Mouse (Mus musculus) kidney, embryonic 14.5 days (tissue): ENCODE results near the gene Slc28a1. TPM values are rescaled to one million over a fixed set of nuclear protein-coding genes. Genes with fewer than 3 reads are reported as not detected.

Source experiments
- ATAC-seq: fragments of 200-750 bp; cut with Nextera tagmentation; 2 replicates; pipeline ENCODE4 v1.8.0; 2017; ENCODE audit warnings: moderate number of reproducible peaks, mild to moderate bottlenecking, moderate TSS enrichment, moderate library complexity; ENCODE audit not compliant: low FRiP score, low TSS enrichment
- H3K27ac ChIP-seq: fragments of 300-500 bp; sonication (generic); 2 replicates; pipeline ENCODE4 v1.5.1; 2014; ENCODE audit warnings: low read depth, mild to moderate bottlenecking, low read length, moderate library complexity, mixed read lengths
- H3K27me3 ChIP-seq: fragments of 300-500 bp; sonication (generic); 2 replicates; pipeline ENCODE4 v1.6.1; 2014; ENCODE audit warnings: mild to moderate bottlenecking, low read length; ENCODE audit not compliant: control insufficient read depth, insufficient read depth
- H3K36me3 ChIP-seq: fragments of 300-500 bp; sonication (generic); 2 replicates; pipeline ENCODE4 v1.6.1; 2014; ENCODE audit warnings: low read length, mixed read lengths; ENCODE audit not compliant: control insufficient read depth, insufficient read depth
- H3K4me1 ChIP-seq: fragments of 300-500 bp; sonication (generic); 2 replicates; pipeline ENCODE4 v1.6.1; 2014; ENCODE audit warnings: low read length, mixed read lengths; ENCODE audit not compliant: control insufficient read depth, insufficient read depth
- H3K4me2 ChIP-seq: fragments of 300-500 bp; sonication (generic); replicated peaks from 2 replicates; pipeline ENCODE4 v1.6.1; 2014; ENCODE audit warnings: low read depth, mild to moderate bottlenecking, low read length
- H3K4me3 ChIP-seq: fragments of 300-500 bp; sonication (generic); 2 replicates; pipeline ENCODE4 v1.5.1; 2014; ENCODE audit warnings: mild to moderate bottlenecking, low read length
- H3K9ac ChIP-seq: fragments of 300-500 bp; sonication (generic); 2 replicates; pipeline ENCODE4 v1.6.1; 2014; ENCODE audit warnings: low read depth, mild to moderate bottlenecking, low read length, moderate library complexity
- H3K9me3 ChIP-seq: fragments of 300-500 bp; sonication (generic); 2 replicates; pipeline ENCODE4 v1.6.1; 2016; ENCODE audit warnings: low read length; ENCODE audit not compliant: control insufficient read depth
- WGBS: fragments of 180-500 bp; shearing (Covaris S2); extraction: QIAGEN DNeasy Blood & Tissue Kit; methylation state at CpG from one replicate; pipeline ENCODE4 v1.1.7; 2014; 5-methylcytosine and 5-hydroxymethylcytosine counted together
- polyA plus RNA-seq: library from polyadenylated mRNA; unstranded; fragments of >200 nt; fragmentation: Nextera tagmentation; extraction: Ambion mirVana; gene quantifications from 2 replicates; pipeline ENCODE4 v1.2.1, GENCODE M21; 2014

The Slc28a1 gene
- polyA plus RNA-seq, 1 experiment from 2014 or later, result 0.41 TPM

GRCm38 (mm10) chr7:81215950-81216349 lies 101.4 kb downstream of the Slc28a1 start:
- WGBS, result 91% methylated on average over 1 of the region's 1 CpGs

GRCm38 (mm10) chr7:81219321-81219720 lies 104.7 kb downstream of the Slc28a1 start:
- no peak for ATAC-seq
- Histone ChIP-seq H3K4me3 (no peak overlapping the region), H3K9me3 (no peaks in the 10 kb centered on the region), H3K27ac (no peak overlapping the region), H3K4me1 (no peaks in the 10 kb centered on the region), H3K4me2 (no peak overlapping the region), H3K9ac (no peak overlapping the region), H3K36me3 (no peaks in the 10 kb centered on the region), H3K27me3 (peaks cover 1% of the 10 kb centered on the region; the same call in 1 of the 2 replicates)
- 46% methylated on average over 7 of the region's 7 CpGs for WGBS

More at GRCm38 (mm10) chr7:81215950-81216349, 101.4 kb downstream of the Slc28a1 start:
- Histone ChIP-seq H3K9ac (no peak overlapping the region), H3K27me3 (peaks cover 26% of the 10 kb centered on the region), H3K4me2 (no peak overlapping the region), H3K27ac (no peak overlapping the region), H3K9me3 (no peaks in the 10 kb centered on the region), H3K4me1 (peaks cover 11% of the 10 kb centered on the region; the same call in 1 of the 2 replicates), H3K4me3 (no peak overlapping the region), H3K36me3 (no peaks in the 10 kb centered on the region)
- ATAC-seq, result no peak

Other genes starting within 250 kb of the Slc28a1 start
- 32.7 and 38.1 TPM in 2 replicates for gene Wdr73, start 213.5 kb upstream of the Slc28a1 start, polyA plus RNA-seq
- gene Nmb, start 209.7 kb upstream of the Slc28a1 start, polyA plus RNA-seq, result 9.4 and 14.3 TPM in 2 replicates
- 214 and 228 TPM in 2 replicates for gene Sec11a, start 167.0 kb upstream of the Slc28a1 start, polyA plus RNA-seq
- gene Zfp592, start 121.1 kb upstream of the Slc28a1 start, polyA plus RNA-seq, result 9.1 and 16.1 TPM in 2 replicates
- gene Alpk3, start 57.2 kb upstream of the Slc28a1 start, polyA plus RNA-seq, result 0.13 and 0.34 TPM in 2 replicates
- 4.0 and 7.6 TPM in 2 replicates for gene Pde8a, start 98.8 kb downstream of the Slc28a1 start, polyA plus RNA-seq
- gene Rps17, start 230.5 kb downstream of the Slc28a1 start, polyA plus RNA-seq, result 1,503 and 2,103 TPM in 2 replicates